Mouse (Mus musculus): ENCODE data around the gene Tmem121b.

GRCm38 (mm10) chr6:120508645-120509044, 15.0 kb upstream of the Tmem121b start:
- TF ChIP-seq CTCF (IDR thresholded peaks at IDR 0.05; ENCODE audit: control insufficient read depth, insufficient read depth, insufficient replicate concordance, low read depth, low read length) (no peak), POLR2A (IDR thresholded peaks at IDR 0.05; ENCODE audit: control insufficient read depth, low read depth, low read length) (no peak)
